Mouse (Mus musculus): Measurements from ENCODE around the gene Mto1. TPM values are rescaled to one million over a fixed set of nuclear protein-coding genes. Genes with fewer than 3 reads are reported as not detected.

The Mto1 gene
- polyA plus RNA-seq, 1 experiment from 2014 or later: 11.7 TPM

- Histone ChIP-seq H3K36me3 (ENCODE audit: control insufficient read depth, insufficient read depth, low read length) (no peaks in the 10 kb centered on the region), H3K4me2 (replicated peaks; ENCODE audit: low read depth) (peak within 1 kb of the TSS; percentile 94), H3K4me3 (ENCODE audit: low read depth, low read length) (peak within 1 kb of the TSS; percentile 63), H3K9ac (ENCODE audit: low read length) (peak within 1 kb of the TSS; percentile 70), H3K4me1 (replicated peaks; ENCODE audit: control insufficient read depth, insufficient read depth) (no peaks in the 10 kb centered on the region), H3K27ac (replicated peaks) (0 out of 2 replicates have a peak within 1 kb of the TSS, but pooled peaks have one; percentile 24), H3K9me3 (ENCODE audit: control insufficient read depth, low read length) (no peaks in the 10 kb centered on the region), H3K27me3 (ENCODE audit: control insufficient read depth, insufficient read depth, low read length) (no peaks in the 10 kb centered on the region)
- ATAC-seq (ENCODE audit: low FRiP score, low TSS enrichment): peak; percentile 67
- no peak for TF ChIP-seq EP300 (optimal IDR thresholded peaks at IDR 0.05)
- TF ChIP-seq CTCF (IDR thresholded peaks at IDR 0.05; ENCODE audit: low read depth): no peak
- peak; percentile 59 for DNase-seq (ENCODE audit: low spot score)
- WGBS: under 1% methylated on average over 75 of the region's 81 CpGs
These were observed 5.2 kb upstream of the Mto1 start, which contains the start of gene Cgas for GRCm38 (mm10) chr9:78442579-78443392. Cgas (minus strand) TSS chr9:78443237.

- TF ChIP-seq EP300 (optimal IDR thresholded peaks at IDR 0.05) (no peak), CTCF (IDR thresholded peaks at IDR 0.05; ENCODE audit: low read depth) (no peak)
- H3K9me3 ChIP-seq (ENCODE audit: control insufficient read depth, low read length): no peaks in the 10 kb centered on the region
- peaks cover 2% of the 10 kb centered on the region for H3K36me3 ChIP-seq (ENCODE audit: control insufficient read depth, insufficient read depth, low read length)
- peak overlapping the region; percentile 97 for H3K4me3 ChIP-seq (ENCODE audit: low read depth, low read length)
- H3K27me3 ChIP-seq (ENCODE audit: control insufficient read depth, insufficient read depth, low read length): no peaks in the 10 kb centered on the region
- H3K4me1 ChIP-seq (replicated peaks; ENCODE audit: control insufficient read depth, insufficient read depth): no peaks in the 10 kb centered on the region
- ATAC-seq (ENCODE audit: low FRiP score, low TSS enrichment) (no peak), DNase-seq (ENCODE audit: low spot score) (no peak)
- H3K4me2 ChIP-seq (replicated peaks; ENCODE audit: low read depth): peak overlapping the region; percentile 70
- H3K9ac ChIP-seq (ENCODE audit: low read length): peak overlapping the region; percentile 90; the same call in 1 of the 2 replicates
- peak overlapping the region; percentile 95; the same call in 1 of the 2 replicates for H3K27ac ChIP-seq (replicated peaks)
- 31% methylated on average over 9 of the region's 9 CpGs for WGBS
These were observed 419 bp upstream of the Mto1 start for GRCm38 (mm10) chr9:78447606-78447972.

GRCm38 (mm10) chr9:78450404-78450803, 2.4 kb downstream of the Mto1 start:
- no peak for DNase-seq (ENCODE audit: low spot score)
- peaks cover 15% of the 10 kb centered on the region for H3K36me3 ChIP-seq (ENCODE audit: control insufficient read depth, insufficient read depth, low read length)
- H3K4me3 ChIP-seq (ENCODE audit: low read depth, low read length): no peak overlapping the region
- WGBS: 80% methylated on average over 5 of the region's 5 CpGs
- no peak for ATAC-seq (ENCODE audit: low FRiP score, low TSS enrichment)
- no peaks in the 10 kb centered on the region for H3K27me3 ChIP-seq (ENCODE audit: control insufficient read depth, insufficient read depth, low read length)
- H3K27ac ChIP-seq (replicated peaks): no peak overlapping the region
- no peak overlapping the region for H3K4me2 ChIP-seq (replicated peaks; ENCODE audit: low read depth)
- H3K4me1 ChIP-seq (replicated peaks; ENCODE audit: control insufficient read depth, insufficient read depth): no peaks in the 10 kb centered on the region
- H3K9ac ChIP-seq (ENCODE audit: low read length): no peak overlapping the region
- TF ChIP-seq EP300 (optimal IDR thresholded peaks at IDR 0.05): no peak
- TF ChIP-seq CTCF (IDR thresholded peaks at IDR 0.05; ENCODE audit: low read depth): no peak
- H3K9me3 ChIP-seq (ENCODE audit: control insufficient read depth, low read length): no peaks in the 10 kb centered on the region

- TF ChIP-seq CTCF (IDR thresholded peaks at IDR 0.05; ENCODE audit: low read depth): no peak
- TF ChIP-seq EP300 (optimal IDR thresholded peaks at IDR 0.05): no peak
- Histone ChIP-seq H3K4me1 (replicated peaks; ENCODE audit: control insufficient read depth, insufficient read depth) (no peaks in the 10 kb centered on the region), H3K4me2 (replicated peaks; ENCODE audit: low read depth) (no peak overlapping the region), H3K27me3 (ENCODE audit: control insufficient read depth, insufficient read depth, low read length) (no peaks in the 10 kb centered on the region), H3K9ac (ENCODE audit: low read length) (no peak overlapping the region), H3K27ac (replicated peaks) (no peak overlapping the region), H3K36me3 (ENCODE audit: control insufficient read depth, insufficient read depth, low read length) (peaks cover 15% of the 10 kb centered on the region), H3K4me3 (ENCODE audit: low read depth, low read length) (no peak overlapping the region), H3K9me3 (ENCODE audit: control insufficient read depth, low read length) (no peaks in the 10 kb centered on the region)
- 74% methylated on average over 4 of the region's 4 CpGs for WGBS
- ATAC-seq (ENCODE audit: low FRiP score, low TSS enrichment) (no peak), DNase-seq (ENCODE audit: low spot score) (no peak)
These were observed 3.4 kb downstream of the Mto1 start for GRCm38 (mm10) chr9:78451382-78451781.

- ATAC-seq (ENCODE audit: low FRiP score, low TSS enrichment) (no peak), DNase-seq (ENCODE audit: low spot score) (no peak)
- no peak overlapping the region for H3K4me2 ChIP-seq (replicated peaks; ENCODE audit: low read depth)
- no peaks in the 10 kb centered on the region for H3K27me3 ChIP-seq (ENCODE audit: control insufficient read depth, insufficient read depth, low read length)
- TF ChIP-seq CTCF (IDR thresholded peaks at IDR 0.05; ENCODE audit: low read depth): no peak
- TF ChIP-seq EP300 (optimal IDR thresholded peaks at IDR 0.05): no peak
- H3K9ac ChIP-seq (ENCODE audit: low read length): no peak overlapping the region
- WGBS: 82% methylated on average over 8 of the region's 8 CpGs
- H3K36me3 ChIP-seq (ENCODE audit: control insufficient read depth, insufficient read depth, low read length): peaks cover 30% of the 10 kb centered on the region
- H3K9me3 ChIP-seq (ENCODE audit: control insufficient read depth, low read length): no peaks in the 10 kb centered on the region
- H3K4me1 ChIP-seq (replicated peaks; ENCODE audit: control insufficient read depth, insufficient read depth): no peaks in the 10 kb centered on the region
- no peak overlapping the region for H3K4me3 ChIP-seq (ENCODE audit: low read depth, low read length)
- H3K27ac ChIP-seq (replicated peaks): no peak overlapping the region
These were observed 9.0 kb downstream of the Mto1 start for GRCm38 (mm10) chr9:78457026-78457425.

GRCm38 (mm10) chr9:78463337-78463736, 15.3 kb downstream of the Mto1 start:
- Histone ChIP-seq H3K4me3 (ENCODE audit: low read depth, low read length) (no peak overlapping the region), H3K4me1 (replicated peaks; ENCODE audit: control insufficient read depth, insufficient read depth) (no peaks in the 10 kb centered on the region), H3K4me2 (replicated peaks; ENCODE audit: low read depth) (no peak overlapping the region), H3K36me3 (ENCODE audit: control insufficient read depth, insufficient read depth, low read length) (peaks cover 14% of the 10 kb centered on the region), H3K9ac (ENCODE audit: low read length) (no peak overlapping the region), H3K9me3 (ENCODE audit: control insufficient read depth, low read length) (no peaks in the 10 kb centered on the region), H3K27me3 (ENCODE audit: control insufficient read depth, insufficient read depth, low read length) (no peaks in the 10 kb centered on the region), H3K27ac (replicated peaks) (no peak overlapping the region)
- ATAC-seq (ENCODE audit: low FRiP score, low TSS enrichment) (no peak), DNase-seq (ENCODE audit: low spot score) (no peak)
- WGBS: 88% methylated on average over 4 of the region's 4 CpGs
- TF ChIP-seq CTCF (IDR thresholded peaks at IDR 0.05; ENCODE audit: low read depth): no peak
